Mouse (Mus musculus) kidney, adult 2 months (tissue): ENCODE data around the gene Mrln. TPM values are rescaled to one million over a fixed set of nuclear protein-coding genes. Genes with fewer than 3 reads are reported as not detected.

Experiments used
- DNase-seq: peaks from one replicate; pipeline ENCODE4 v3.0.0; 2021
- H3K27ac ChIP-seq: fragments of 200-500 bp; 2 replicates; pipeline ENCODE4 v1.5.1; 2012; ENCODE audit warnings: low read depth, low read length, control low read depth, inconsistent platforms; ENCODE audit not compliant: insufficient read depth
- H3K27me3 ChIP-seq: fragments of 200-500 bp; replicated peaks from 2 replicates; pipeline ENCODE4 v1.6.1; 2012; ENCODE audit warnings: mild to moderate bottlenecking, moderate library complexity, low read length, inconsistent platforms; ENCODE audit not compliant: control insufficient read depth, insufficient read depth
- H3K36me3 ChIP-seq: fragments of 200-500 bp; 2 replicates; pipeline ENCODE4 v1.6.1; 2012; ENCODE audit warnings: mild to moderate bottlenecking, moderate library complexity, low read length, inconsistent platforms; ENCODE audit not compliant: control insufficient read depth, insufficient read depth
- H3K4me1 ChIP-seq: fragments of 200-500 bp; 2 replicates; pipeline ENCODE4 v1.6.1; 2011; ENCODE audit warnings: low read length; ENCODE audit not compliant: control insufficient read depth, insufficient read depth
- H3K4me3 ChIP-seq: fragments of 200-500 bp; 2 replicates; pipeline ENCODE4 v1.5.1; 2011; ENCODE audit warnings: mild to moderate bottlenecking, low read depth, low read length, control low read depth; ENCODE audit not compliant: insufficient read depth
- CTCF ChIP-seq: fragments of 200-500 bp; conservative IDR thresholded peaks from 2 replicates; pipeline ENCODE4 v1.5.1; 2011; ENCODE audit warnings: low read depth, mild to moderate bottlenecking, control low read depth, low read length, moderate library complexity, mixed read lengths; ENCODE audit not compliant: insufficient read depth, insufficient read length
- POLR2A ChIP-seq: fragments of 200-500 bp; IDR thresholded peaks from one replicate; pipeline ENCODE4 v1.6.1; 2011; ENCODE audit warnings: low read depth, low read length, control low read depth
- whole genome bisulfite sequencing: fragments of 180-500 bp; shearing (Covaris S2); methylation state at CpG from one replicate; pipeline ENCODE4 v1.1.7; 2018; 5-methylcytosine and 5-hydroxymethylcytosine counted together
- polyA plus RNA-seq: library from polyadenylated mRNA; depleted of rRNA; stranded (reverse); fragments of >200 nt; gene quantifications from 2 replicates; pipeline ENCODE4 v1.2.3, GENCODE M21; 2012

The Mrln gene
- polyA plus RNA-seq, 1 experiment: 2.5 TPM

- TF ChIP-seq POLR2A (no peak), CTCF (no peak)
- no peaks in the 10 kb centered on the region; the same call in 1 of the 2 replicates for H3K27me3 ChIP-seq
- 90% methylated on average over 4 of the region's 4 CpGs for WGBS
- no peak for DNase-seq
- peaks cover 12% of the 10 kb centered on the region; the same call in 1 of the 2 replicates for H3K4me1 ChIP-seq
- no peak overlapping the region for H3K4me3 ChIP-seq
- no peaks in the 10 kb centered on the region for H3K36me3 ChIP-seq
- H3K27ac ChIP-seq: no peak overlapping the region
Measured at GRCm38 (mm10) chr10:70250354-70250753, 45.9 kb downstream of the Mrln start.

- H3K27me3 ChIP-seq: no peaks in the 10 kb centered on the region; the same call in 1 of the 2 replicates
- 69% methylated on average over 6 of the region's 6 CpGs for WGBS
- DNase-seq: no peak
Measured at GRCm38 (mm10) chr10:70250766-70251165, 46.3 kb downstream of the Mrln start.

GRCm38 (mm10) chr10:70254666-70255065 lies 50.2 kb downstream of the Mrln start:
- H3K27me3 ChIP-seq: no peaks in the 10 kb centered on the region
- TF ChIP-seq POLR2A: no peak
- no peak for TF ChIP-seq CTCF
- peaks cover 12% of the 10 kb centered on the region; the same call in 1 of the 2 replicates for H3K4me1 ChIP-seq
- DNase-seq: no peak
- H3K4me3 ChIP-seq: no peak overlapping the region
- 64% methylated on average over 4 of the region's 4 CpGs for WGBS
- peaks cover 2% of the 10 kb centered on the region for H3K36me3 ChIP-seq
- H3K27ac ChIP-seq: no peak overlapping the region

More at GRCm38 (mm10) chr10:70250766-70251165, 46.3 kb downstream of the Mrln start:
- Histone ChIP-seq H3K27ac (no peak overlapping the region), H3K36me3 (no peaks in the 10 kb centered on the region), H3K4me1 (peaks cover 12% of the 10 kb centered on the region; the same call in 1 of the 2 replicates), H3K4me3 (no peak overlapping the region)
- no peak for TF ChIP-seq POLR2A
- no peak for TF ChIP-seq CTCF

GRCm38 (mm10) chr10:70255601-70256210 lies 51.2 kb downstream of the Mrln start:
- Histone ChIP-seq H3K27ac (no peak overlapping the region), H3K36me3 (peaks cover 2% of the 10 kb centered on the region), H3K4me3 (no peak overlapping the region), H3K4me1 (peaks cover 7% of the 10 kb centered on the region; the same call in 1 of the 2 replicates), H3K27me3 (no peaks in the 10 kb centered on the region)
- DNase-seq: no peak
- TF ChIP-seq POLR2A (no peak), CTCF (no peak)
- WGBS: 93% methylated on average over 15 of the region's 15 CpGs

- TF ChIP-seq CTCF (no peak), POLR2A (no peak)
- no peak overlapping the region for H3K27ac ChIP-seq
- 54% methylated on average over 4 of the region's 4 CpGs for WGBS
- no peak overlapping the region for H3K4me3 ChIP-seq
- H3K27me3 ChIP-seq: no peaks in the 10 kb centered on the region
- DNase-seq: no peak
- peaks cover 2% of the 10 kb centered on the region for H3K36me3 ChIP-seq
- peaks cover 4% of the 10 kb centered on the region; the same call in 1 of the 2 replicates for H3K4me1 ChIP-seq
Measured at GRCm38 (mm10) chr10:70257029-70257428, 52.6 kb downstream of the Mrln start.

GRCm38 (mm10) chr10:70260904-70261303 lies 56.4 kb downstream of the Mrln start:
- peaks cover 22% of the 10 kb centered on the region for H3K4me1 ChIP-seq
- 70% methylated on average over 4 of the region's 4 CpGs for WGBS
- no peak overlapping the region for H3K4me3 ChIP-seq
- no peaks in the 10 kb centered on the region for H3K27me3 ChIP-seq
- DNase-seq: no peak
- no peak overlapping the region for H3K27ac ChIP-seq
- TF ChIP-seq CTCF (no peak), POLR2A (no peak)
- H3K36me3 ChIP-seq: peaks cover under 1% of the 10 kb centered on the region

GRCm38 (mm10) chr10:70262051-70262450 lies 57.6 kb downstream of the Mrln start:
- H3K36me3 ChIP-seq: no peaks in the 10 kb centered on the region; the same call in 1 of the 2 replicates
- no peak overlapping the region for H3K4me3 ChIP-seq
- no peaks in the 10 kb centered on the region for H3K27me3 ChIP-seq
- H3K4me1 ChIP-seq: peaks cover 22% of the 10 kb centered on the region
- TF ChIP-seq POLR2A (no peak), CTCF (no peak)
- WGBS: 51% methylated on average over 3 of the region's 3 CpGs
- peak overlapping the region; percentile 75 for H3K27ac ChIP-seq
- DNase-seq: peak; percentile 91
